Mouse (Mus musculus): ENCODE measurements around the gene Cse1l. TPM values are rescaled to one million over a fixed set of nuclear protein-coding genes. Genes with fewer than 3 reads are reported as not detected.

Gene Cse1l
- polyA plus RNA-seq, 1 experiment from 2014 or later, result 124 TPM

GRCm38 (mm10) chr2:166893036-166893435 is 12.8 kb upstream of the Cse1l start:
- H3K27ac ChIP-seq (ENCODE audit: low read depth, low read length), result no peak overlapping the region
- no peaks in the 10 kb centered on the region for H3K27me3 ChIP-seq (ENCODE audit: control insufficient read depth, insufficient read depth, low read length)
- H3K4me2 ChIP-seq, result no peak overlapping the region
- H3K4me3 ChIP-seq (ENCODE audit: low read depth, low read length), result no peak overlapping the region
- H3K9me3 ChIP-seq (replicated peaks; ENCODE audit: control insufficient read depth, low read length), result no peaks in the 10 kb centered on the region
- peaks cover 14% of the 10 kb centered on the region for H3K36me3 ChIP-seq (ENCODE audit: control insufficient read depth, insufficient read depth, low read length)
- 91% methylated on average over 5 of the region's 5 CpGs for WGBS (ENCODE audit: insufficient replicate concordance)
- no peaks in the 10 kb centered on the region for H3K4me1 ChIP-seq (ENCODE audit: control insufficient read depth, insufficient read depth, low read length)
- no peak for ATAC-seq (replicated peaks; ENCODE audit: insufficient number of reproducible peaks, low FRiP score, low TSS enrichment)
- H3K9ac ChIP-seq (ENCODE audit: low read depth, low read length), result no peak overlapping the region

DNA sequence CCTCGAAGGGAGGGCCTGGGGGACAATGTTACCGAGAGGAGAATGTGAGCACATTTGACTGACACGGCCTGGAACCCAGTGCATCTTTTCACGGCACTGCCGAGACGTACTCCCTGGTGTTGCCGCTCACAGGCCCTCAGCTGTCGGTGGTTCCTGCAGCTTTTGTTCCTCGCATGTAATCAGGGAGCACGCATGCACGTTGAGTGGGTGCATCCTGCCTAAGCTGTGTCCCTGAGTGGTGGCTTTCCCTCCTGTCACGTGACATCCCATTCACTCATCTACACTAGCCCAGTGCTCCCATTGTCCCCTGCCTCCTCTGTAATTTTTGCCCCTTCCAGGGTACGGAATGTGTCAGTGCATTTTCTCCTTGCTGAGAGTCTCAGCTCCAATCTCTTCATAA is 9.5 kb upstream of the Cse1l start:
- 81% methylated on average over 13 of the region's 13 CpGs for WGBS (ENCODE audit: insufficient replicate concordance)
- no peaks in the 10 kb centered on the region for H3K4me1 ChIP-seq (ENCODE audit: control insufficient read depth, insufficient read depth, low read length)
- no peaks in the 10 kb centered on the region for H3K9me3 ChIP-seq (replicated peaks; ENCODE audit: control insufficient read depth, low read length)
- no peak overlapping the region for H3K4me2 ChIP-seq
- no peaks in the 10 kb centered on the region for H3K27me3 ChIP-seq (ENCODE audit: control insufficient read depth, insufficient read depth, low read length)
- H3K4me3 ChIP-seq (ENCODE audit: low read depth, low read length), result no peak overlapping the region
- no peak overlapping the region for H3K27ac ChIP-seq (ENCODE audit: low read depth, low read length)
- peaks cover 12% of the 10 kb centered on the region for H3K36me3 ChIP-seq (ENCODE audit: control insufficient read depth, insufficient read depth, low read length)
- ATAC-seq (replicated peaks; ENCODE audit: insufficient number of reproducible peaks, low FRiP score, low TSS enrichment), result no peak
- H3K9ac ChIP-seq (ENCODE audit: low read depth, low read length), result no peak overlapping the region

- no peak for ATAC-seq (replicated peaks; ENCODE audit: insufficient number of reproducible peaks, low FRiP score, low TSS enrichment)
- H3K9ac ChIP-seq (ENCODE audit: low read depth, low read length), result no peak overlapping the region
- H3K27ac ChIP-seq (ENCODE audit: low read depth, low read length), result no peak overlapping the region
- H3K9me3 ChIP-seq (replicated peaks; ENCODE audit: control insufficient read depth, low read length), result no peaks in the 10 kb centered on the region; the same call in 1 of the 2 replicates
- no peak overlapping the region for H3K4me2 ChIP-seq
- H3K36me3 ChIP-seq (ENCODE audit: control insufficient read depth, insufficient read depth, low read length), result peaks cover 7% of the 10 kb centered on the region
- no peaks in the 10 kb centered on the region for H3K4me1 ChIP-seq (ENCODE audit: control insufficient read depth, insufficient read depth, low read length)
- 90% methylated on average over 12 of the region's 12 CpGs for WGBS (ENCODE audit: insufficient replicate concordance)
- H3K27me3 ChIP-seq (ENCODE audit: control insufficient read depth, insufficient read depth, low read length), result no peaks in the 10 kb centered on the region
- no peak overlapping the region for H3K4me3 ChIP-seq (ENCODE audit: low read depth, low read length)
These were observed 8.9 kb upstream of the Cse1l start for GRCm38 (mm10) chr2:166896974-166897373.

DNA sequence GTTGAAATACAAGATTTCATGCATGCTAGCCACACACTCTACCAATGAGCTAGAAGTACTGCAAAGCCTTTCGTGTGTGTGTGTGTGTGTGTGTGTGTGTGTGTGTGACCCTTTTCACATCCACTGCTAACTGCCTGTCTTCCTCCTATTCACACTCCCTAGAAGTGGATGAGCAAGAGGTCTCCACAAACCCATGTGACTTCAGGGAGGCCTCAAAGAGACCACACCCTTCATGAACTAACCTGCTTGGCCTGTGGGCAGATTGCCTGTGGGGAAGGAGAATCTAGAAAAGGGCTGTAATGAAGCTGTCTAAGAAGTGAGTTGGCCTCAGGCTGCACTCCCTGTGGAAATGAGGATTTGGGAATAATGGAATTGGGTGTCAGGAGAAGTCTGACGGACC is 6.7 kb upstream of the Cse1l start:
- no peaks in the 10 kb centered on the region for H3K4me1 ChIP-seq (ENCODE audit: control insufficient read depth, insufficient read depth, low read length)
- H3K9me3 ChIP-seq (replicated peaks; ENCODE audit: control insufficient read depth, low read length), result no peaks in the 10 kb centered on the region; the same call in 1 of the 2 replicates
- peaks cover 3% of the 10 kb centered on the region; the same call in 1 of the 2 replicates for H3K36me3 ChIP-seq (ENCODE audit: control insufficient read depth, insufficient read depth, low read length)
- H3K4me2 ChIP-seq, result no peak overlapping the region
- no peaks in the 10 kb centered on the region for H3K27me3 ChIP-seq (ENCODE audit: control insufficient read depth, insufficient read depth, low read length)
- ATAC-seq (replicated peaks; ENCODE audit: insufficient number of reproducible peaks, low FRiP score, low TSS enrichment), result no peak
- 84% methylated on average over 2 of the region's 2 CpGs for WGBS (ENCODE audit: insufficient replicate concordance)
- H3K4me3 ChIP-seq (ENCODE audit: low read depth, low read length), result no peak overlapping the region
- H3K27ac ChIP-seq (ENCODE audit: low read depth, low read length), result no peak overlapping the region
- H3K9ac ChIP-seq (ENCODE audit: low read depth, low read length), result no peak overlapping the region

DNA sequence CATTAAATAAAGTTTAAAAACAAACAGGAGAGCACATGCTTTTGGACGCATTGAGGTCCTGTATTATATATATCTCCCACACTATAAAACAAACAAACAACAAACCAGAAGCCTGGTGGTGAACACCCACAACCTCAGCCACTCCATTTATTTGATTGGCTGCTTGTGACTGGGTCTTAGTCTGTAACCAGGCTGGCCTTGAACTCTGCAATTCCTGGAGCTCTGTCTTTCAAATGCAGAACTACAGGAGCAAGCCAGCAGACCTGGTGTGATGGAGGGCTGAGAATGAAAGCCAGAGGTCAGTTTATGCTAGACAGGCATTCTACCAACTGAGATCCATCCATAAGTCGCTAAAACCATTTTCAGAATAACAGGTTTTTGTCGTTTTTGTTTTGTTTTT is 6.1 kb upstream of the Cse1l start:
- Histone ChIP-seq H3K9me3 (replicated peaks; ENCODE audit: control insufficient read depth, low read length) (no peaks in the 10 kb centered on the region; the same call in 1 of the 2 replicates), H3K27ac (ENCODE audit: low read depth, low read length) (no peak overlapping the region), H3K4me3 (ENCODE audit: low read depth, low read length) (no peak overlapping the region), H3K36me3 (ENCODE audit: control insufficient read depth, insufficient read depth, low read length) (no peaks in the 10 kb centered on the region), H3K9ac (ENCODE audit: low read depth, low read length) (no peak overlapping the region), H3K4me1 (ENCODE audit: control insufficient read depth, insufficient read depth, low read length) (no peaks in the 10 kb centered on the region), H3K27me3 (ENCODE audit: control insufficient read depth, insufficient read depth, low read length) (no peaks in the 10 kb centered on the region), H3K4me2 (no peak overlapping the region)
- ATAC-seq (replicated peaks; ENCODE audit: insufficient number of reproducible peaks, low FRiP score, low TSS enrichment), result no peak
- WGBS (ENCODE audit: insufficient replicate concordance), result 61% methylated on average over 3 of the region's 3 CpGs

- Histone ChIP-seq H3K4me2 (no peak overlapping the region), H3K27me3 (ENCODE audit: control insufficient read depth, insufficient read depth, low read length) (no peaks in the 10 kb centered on the region), H3K9ac (ENCODE audit: low read depth, low read length) (no peak overlapping the region), H3K4me1 (ENCODE audit: control insufficient read depth, insufficient read depth, low read length) (no peaks in the 10 kb centered on the region), H3K4me3 (ENCODE audit: low read depth, low read length) (no peak overlapping the region), H3K36me3 (ENCODE audit: control insufficient read depth, insufficient read depth, low read length) (no peaks in the 10 kb centered on the region), H3K9me3 (replicated peaks; ENCODE audit: control insufficient read depth, low read length) (no peaks in the 10 kb centered on the region; the same call in 1 of the 2 replicates), H3K27ac (ENCODE audit: low read depth, low read length) (no peak overlapping the region)
- WGBS (ENCODE audit: insufficient replicate concordance), result 86% methylated on average over 8 of the region's 8 CpGs
- no peak for ATAC-seq (replicated peaks; ENCODE audit: insufficient number of reproducible peaks, low FRiP score, low TSS enrichment)
These were observed 4.9 kb upstream of the Cse1l start for GRCm38 (mm10) chr2:166900792-166901505.

DNA sequence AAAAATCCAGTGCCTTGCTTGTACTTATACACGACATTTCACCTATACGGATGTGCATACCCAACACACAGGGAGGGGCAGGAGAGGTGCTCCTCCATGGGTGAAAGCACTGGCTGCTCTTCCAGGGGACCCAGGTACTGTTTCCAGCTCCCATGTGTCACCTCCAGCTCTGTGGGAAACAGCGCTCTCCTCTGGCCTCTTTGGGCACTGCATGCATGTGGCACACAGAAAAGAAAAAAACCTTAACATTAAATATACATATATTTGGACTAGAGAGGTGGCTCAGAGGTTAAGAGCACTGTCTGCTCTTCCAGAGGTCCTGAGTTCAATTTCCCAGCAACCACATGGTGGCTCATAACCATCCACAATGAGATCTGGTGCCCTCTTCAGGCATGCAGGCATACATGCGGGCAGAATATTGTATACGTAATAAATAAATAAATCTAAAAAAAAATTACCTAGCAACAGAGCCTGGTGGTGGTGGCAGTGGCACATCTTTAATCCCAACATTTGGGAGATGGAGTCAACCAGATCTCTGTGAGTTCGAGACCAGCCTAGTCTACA is 2.0 kb upstream of the Cse1l start:
- Histone ChIP-seq H3K4me1 (ENCODE audit: control insufficient read depth, insufficient read depth, low read length) (peaks cover 9% of the 10 kb centered on the region), H3K9ac (ENCODE audit: low read depth, low read length) (no peak overlapping the region), H3K4me3 (ENCODE audit: low read depth, low read length) (no peak overlapping the region), H3K27ac (ENCODE audit: low read depth, low read length) (no peak overlapping the region), H3K4me2 (no peak overlapping the region), H3K36me3 (ENCODE audit: control insufficient read depth, insufficient read depth, low read length) (no peaks in the 10 kb centered on the region), H3K9me3 (replicated peaks; ENCODE audit: control insufficient read depth, low read length) (no peaks in the 10 kb centered on the region; the same call in 1 of the 2 replicates), H3K27me3 (ENCODE audit: control insufficient read depth, insufficient read depth, low read length) (no peaks in the 10 kb centered on the region)
- ATAC-seq (replicated peaks; ENCODE audit: insufficient number of reproducible peaks, low FRiP score, low TSS enrichment), result no peak
- 93% methylated on average over 6 of the region's 6 CpGs for whole genome bisulfite sequencing (ENCODE audit: insufficient replicate concordance)

DNA sequence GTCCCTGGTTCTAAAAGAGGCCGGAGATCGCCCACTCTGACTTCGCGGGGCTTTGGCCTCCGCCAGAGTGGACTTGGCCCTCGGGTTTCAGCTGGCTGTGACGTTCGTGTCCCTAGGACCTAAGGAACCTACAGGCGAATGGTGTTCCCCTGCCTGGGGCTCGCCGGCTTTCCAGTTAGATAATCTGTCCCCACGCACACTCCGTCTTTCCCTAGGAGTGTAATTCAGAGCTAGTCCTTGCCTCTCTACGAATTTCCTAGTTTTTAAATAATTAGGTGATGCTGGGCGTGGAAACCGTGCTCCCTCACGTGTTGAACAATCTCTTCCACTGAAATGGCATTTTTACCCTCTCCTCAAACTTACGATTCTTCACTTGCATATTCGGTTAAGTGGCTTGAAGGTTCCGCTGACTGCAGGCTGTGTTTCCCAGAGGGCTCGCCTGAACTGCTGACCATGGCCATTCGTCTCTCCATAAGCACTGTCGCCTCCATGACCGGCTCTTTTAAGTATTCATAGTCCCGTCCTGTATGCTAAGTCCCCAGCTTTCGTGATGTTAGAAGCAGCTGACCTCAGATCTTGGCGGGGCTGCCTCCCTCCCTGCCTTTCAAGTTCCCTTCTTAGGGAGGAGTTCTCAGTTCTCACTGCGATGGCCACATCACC is 813 bp downstream of the Cse1l start:
- under 1% methylated on average over 28 of the region's 28 CpGs for WGBS (ENCODE audit: insufficient replicate concordance)

More for the DNA sequence above, 813 bp downstream of the Cse1l start:
- Histone ChIP-seq H3K36me3 (ENCODE audit: control insufficient read depth, insufficient read depth, low read length) (no peaks in the 10 kb centered on the region), H3K9me3 (replicated peaks; ENCODE audit: control insufficient read depth, low read length) (no peaks in the 10 kb centered on the region; the same call in 1 of the 2 replicates), H3K4me1 (ENCODE audit: control insufficient read depth, insufficient read depth, low read length) (peaks cover 9% of the 10 kb centered on the region), H3K4me3 (ENCODE audit: low read depth, low read length) (peak overlapping the region; percentile 70), H3K4me2 (peak overlapping the region; percentile 91), H3K27me3 (ENCODE audit: control insufficient read depth, insufficient read depth, low read length) (no peaks in the 10 kb centered on the region), H3K9ac (ENCODE audit: low read depth, low read length) (peak overlapping the region; percentile 98), H3K27ac (ENCODE audit: low read depth, low read length) (peak overlapping the region; percentile 99)
- ATAC-seq (replicated peaks; ENCODE audit: insufficient number of reproducible peaks, low FRiP score, low TSS enrichment), result peak; percentile 19; the same call in 1 of the 2 replicates

All from heart, embryonic 11.5 days (tissue).